Mouse (Mus musculus): ENCODE measurements around the gene Pigp.

Pigp gene

DNA sequence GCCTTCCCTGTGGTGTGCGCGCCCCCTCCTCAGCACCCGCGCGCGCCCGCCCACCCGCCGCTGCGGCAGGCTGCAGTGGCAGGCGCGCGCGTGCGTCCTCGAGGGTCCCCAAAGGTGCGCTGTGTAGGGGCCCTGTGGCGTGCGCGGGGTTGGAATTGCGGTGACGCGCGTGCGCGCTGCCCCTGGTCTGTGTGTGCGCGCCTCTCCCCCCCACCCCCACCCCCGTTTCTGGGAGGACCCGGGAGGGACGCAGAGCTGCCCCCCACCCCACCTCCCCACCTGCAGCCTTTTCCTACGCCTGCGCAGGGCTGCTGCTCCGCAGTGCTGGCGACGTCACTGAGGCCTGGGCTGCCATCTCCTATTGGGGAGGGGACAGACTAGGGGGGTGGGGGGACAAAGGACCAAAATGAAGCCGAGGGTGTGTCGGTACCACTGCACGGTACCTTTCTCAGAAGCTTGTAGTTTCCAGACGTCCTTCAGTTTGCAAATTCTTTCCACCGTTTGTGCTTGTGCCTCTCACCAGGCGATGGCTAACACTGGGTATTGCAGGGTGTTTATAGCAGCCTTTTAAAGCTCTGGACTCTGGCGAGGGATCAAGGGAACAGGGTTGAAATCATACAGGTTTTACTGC is at the start of gene Pigp:
Gene Pigp, minus strand, starts transcription at position 542 of the 631 bp plus-strand sequence.
- peak; percentile 62 to 87 for DNase-seq (ENCODE audit: inconsistent age in 2 of 2, low spot score in 1 of 2)

DNA sequence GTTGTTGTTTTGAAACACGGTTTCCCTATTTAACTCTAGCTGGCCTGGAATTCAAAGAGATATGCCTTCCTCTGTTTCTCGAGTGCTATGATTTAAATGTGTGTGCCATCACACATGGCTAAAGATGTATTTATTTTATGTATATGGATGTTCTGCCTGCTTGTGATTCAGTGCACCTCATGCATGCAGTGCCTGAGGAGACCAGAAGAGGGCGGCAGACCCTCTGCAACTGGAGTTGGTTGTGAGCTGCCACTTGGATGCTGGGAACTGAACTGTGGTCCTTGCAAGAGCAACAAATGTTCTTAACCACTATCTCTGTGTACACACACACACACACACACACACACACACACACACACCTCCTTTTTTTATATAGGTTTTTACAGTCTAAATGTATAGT is 48.9 kb upstream of the Pigp start:
- DNase-seq (ENCODE audit: inconsistent age in 2 of 2, low spot score in 1 of 2), result no peak

DNA sequence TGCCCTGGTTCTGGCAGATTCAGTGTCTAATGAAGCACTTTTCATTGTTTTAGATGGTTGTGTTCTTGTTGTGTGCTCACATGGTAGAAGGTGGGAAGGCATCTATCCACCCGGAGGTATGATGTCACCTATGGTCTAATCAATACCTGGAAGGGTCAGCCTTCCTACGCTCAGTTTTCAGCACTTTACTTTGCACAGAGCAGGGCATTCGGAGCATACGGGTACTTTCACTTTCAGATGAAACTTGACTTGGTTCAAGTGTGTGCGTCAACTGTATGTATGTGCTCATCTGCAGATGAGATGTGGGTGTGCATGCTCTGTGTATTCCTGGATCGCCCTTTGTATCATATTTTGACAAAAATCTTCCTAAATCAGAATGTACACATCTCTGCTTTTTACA is 42.5 kb upstream of the Pigp start:
- DNase-seq (ENCODE audit: inconsistent age in 2 of 2, low spot score in 1 of 2), result no peak

DNA sequence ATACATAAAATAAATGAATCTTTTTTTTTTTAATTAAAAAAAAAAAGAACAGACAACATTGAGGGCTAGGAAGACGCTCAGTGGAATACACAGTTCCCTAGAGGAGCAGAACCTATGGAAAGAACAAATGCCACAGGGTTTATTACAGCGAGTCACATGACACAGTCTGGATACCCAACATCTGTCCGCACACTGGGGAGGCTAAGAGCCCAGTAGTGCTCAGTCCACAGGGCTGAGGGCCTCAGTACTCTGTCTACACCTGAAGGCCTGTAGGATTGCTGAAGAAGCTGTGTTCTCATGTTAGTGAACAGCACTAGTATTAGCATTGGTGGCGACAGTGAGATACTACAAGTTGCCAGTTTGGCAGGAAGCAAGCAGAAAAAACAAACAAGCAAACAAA is 41.1 kb upstream of the Pigp start:
- no peak for DNase-seq (ENCODE audit: inconsistent age in 2 of 2, low spot score in 1 of 2)

DNA sequence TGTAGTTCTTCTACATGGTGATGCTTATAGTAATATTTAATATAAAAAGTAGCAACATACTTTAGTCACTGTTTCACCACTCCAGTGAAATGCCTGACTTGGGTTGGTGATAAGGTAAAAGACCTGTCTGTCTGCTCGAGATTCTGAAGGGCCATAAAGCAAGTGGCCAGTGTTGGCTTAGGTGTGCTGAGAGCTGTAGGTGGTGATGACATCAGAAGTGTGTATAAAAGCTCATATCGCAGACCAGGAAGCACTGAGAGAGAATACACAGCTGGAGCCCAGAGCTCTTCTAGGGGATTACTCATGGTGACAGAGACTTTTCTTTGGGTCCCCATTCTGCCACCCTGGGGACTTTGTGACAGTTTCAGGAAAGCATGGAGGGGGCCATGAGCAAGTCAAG is 40.6 kb upstream of the Pigp start:
- no peak for DNase-seq (ENCODE audit: inconsistent age in 2 of 2, low spot score in 1 of 2)

DNA sequence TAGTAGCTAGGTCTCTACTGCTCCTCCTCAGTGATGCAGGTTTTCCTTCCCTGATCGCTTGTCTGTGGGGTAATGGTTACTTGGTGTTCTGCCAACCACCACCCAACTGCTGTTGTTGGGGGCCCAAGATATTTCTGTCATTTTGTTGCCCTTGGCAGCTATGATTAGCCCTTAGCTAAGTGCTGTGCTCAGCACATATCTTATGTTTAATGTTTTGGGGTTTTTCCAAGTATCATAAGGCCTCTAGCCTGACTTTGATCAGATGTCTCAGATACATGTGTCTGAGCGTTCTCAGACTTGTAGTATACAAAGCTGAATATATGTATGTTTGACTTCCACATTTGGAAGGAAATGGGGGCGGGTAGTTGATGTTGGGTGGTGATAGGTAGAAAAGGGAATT is 39.6 kb upstream of the Pigp start:
- DNase-seq (ENCODE audit: inconsistent age in 2 of 2, low spot score in 1 of 2), result no peak

DNA sequence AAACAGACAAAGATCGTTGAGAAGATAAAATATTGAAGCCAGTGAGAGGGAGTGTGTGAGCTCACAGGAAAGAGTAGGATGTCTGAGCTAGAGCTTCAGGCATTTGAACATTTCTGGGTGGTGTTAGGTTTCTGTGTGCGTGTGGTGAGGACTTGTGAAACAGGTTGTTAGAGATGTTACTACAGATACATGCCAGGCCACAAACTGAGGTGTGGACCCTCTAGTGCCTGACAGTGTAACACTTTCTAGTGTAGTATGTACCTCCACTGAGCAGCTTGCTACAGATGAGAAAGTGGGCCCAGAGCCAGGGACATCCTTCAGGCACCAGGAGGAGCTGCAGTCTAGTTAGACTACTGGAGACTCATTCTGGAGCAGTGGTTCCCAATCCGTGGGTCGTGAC is 30.5 kb upstream of the Pigp start:
- DNase-seq (ENCODE audit: inconsistent age in 2 of 2, low spot score in 1 of 2), result peak in 1 of 2 experiments; percentile 18

DNA sequence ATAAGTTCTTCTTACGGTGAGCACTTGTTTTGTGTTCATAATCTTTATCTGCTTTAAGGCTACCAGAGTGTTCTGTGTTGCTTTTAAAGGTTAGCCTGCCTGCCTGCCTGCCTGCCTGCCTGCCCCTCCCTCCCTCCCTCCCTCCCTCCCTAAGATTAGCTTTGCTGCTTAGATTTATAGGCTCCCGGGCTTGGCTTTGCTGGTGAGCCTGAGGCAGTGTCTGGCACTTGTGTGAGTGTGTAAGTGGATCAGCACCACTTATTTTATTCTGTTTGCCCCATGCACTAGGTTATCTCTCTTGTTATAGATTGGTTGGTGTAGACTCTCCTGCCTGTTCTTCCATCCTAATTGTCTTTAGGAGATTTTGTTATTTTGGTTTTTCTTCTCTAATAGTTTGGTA is 30.0 kb upstream of the Pigp start:
- DNase-seq (ENCODE audit: inconsistent age in 2 of 2, low spot score in 1 of 2), result peak in 1 of 2 experiments; percentile 24

DNA sequence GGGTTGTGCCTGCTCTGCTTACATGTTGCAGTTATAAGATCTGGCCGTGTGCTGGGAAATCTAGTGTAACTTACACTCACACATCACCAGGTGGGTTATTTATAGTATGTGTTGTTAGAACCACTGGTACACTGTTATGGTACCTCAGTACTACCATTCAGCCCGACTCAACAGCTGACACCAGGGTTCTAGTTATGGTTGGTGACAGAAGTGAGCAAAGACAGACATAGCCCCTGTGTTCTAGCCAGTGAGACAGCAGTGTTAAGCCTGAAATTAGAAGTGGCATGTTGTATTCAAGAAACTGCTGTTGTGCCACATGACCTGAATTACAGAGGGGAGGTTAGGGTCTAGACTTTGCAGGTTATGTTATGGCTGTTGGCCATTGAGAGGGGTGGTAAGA is 27.5 kb upstream of the Pigp start:
- no peak for DNase-seq (ENCODE audit: inconsistent age in 2 of 2, low spot score in 1 of 2)

DNA sequence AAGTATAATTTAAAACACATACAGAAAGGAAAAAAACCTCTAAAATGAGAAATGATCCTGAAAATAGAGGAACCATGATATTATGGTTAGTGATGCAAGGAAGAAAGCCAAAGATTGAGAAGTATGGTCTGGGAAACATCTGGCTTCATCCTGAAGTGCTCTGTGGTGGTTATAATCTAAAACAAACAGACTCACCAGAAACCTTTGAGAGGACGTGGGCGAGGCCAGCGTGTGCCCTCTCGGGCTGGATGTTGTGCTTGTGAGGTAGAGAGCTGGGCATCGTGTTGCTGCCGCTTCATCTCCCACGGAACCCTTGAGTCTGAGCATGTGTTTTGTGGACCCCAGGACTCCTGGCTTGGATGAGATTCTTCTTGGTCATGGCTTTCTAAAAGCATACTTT is 25.0 kb upstream of the Pigp start:
- no peak for DNase-seq (ENCODE audit: inconsistent age in 2 of 2, low spot score in 1 of 2)

DNA sequence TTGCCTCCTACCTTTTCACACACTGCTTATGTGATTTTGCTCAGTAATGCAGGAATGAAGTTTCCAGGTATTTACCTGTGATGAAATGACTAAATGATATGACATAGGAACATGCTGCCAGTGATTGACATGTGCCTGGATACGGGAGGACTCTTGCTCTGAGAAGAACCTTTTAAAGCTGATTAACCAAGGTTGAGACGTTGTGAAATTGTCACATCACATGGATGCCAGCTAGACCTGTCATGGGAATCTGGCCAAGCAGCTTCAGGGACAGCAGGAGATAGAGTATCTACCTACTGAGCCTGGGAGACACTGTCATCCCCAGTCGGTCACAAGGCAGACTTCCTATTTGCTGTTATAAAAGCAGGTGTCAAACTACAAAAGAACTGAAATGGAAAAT is 23.4 kb upstream of the Pigp start:
- peak in 1 of 2 experiments; percentile 65 for DNase-seq (ENCODE audit: inconsistent age in 2 of 2, low spot score in 1 of 2)

DNA sequence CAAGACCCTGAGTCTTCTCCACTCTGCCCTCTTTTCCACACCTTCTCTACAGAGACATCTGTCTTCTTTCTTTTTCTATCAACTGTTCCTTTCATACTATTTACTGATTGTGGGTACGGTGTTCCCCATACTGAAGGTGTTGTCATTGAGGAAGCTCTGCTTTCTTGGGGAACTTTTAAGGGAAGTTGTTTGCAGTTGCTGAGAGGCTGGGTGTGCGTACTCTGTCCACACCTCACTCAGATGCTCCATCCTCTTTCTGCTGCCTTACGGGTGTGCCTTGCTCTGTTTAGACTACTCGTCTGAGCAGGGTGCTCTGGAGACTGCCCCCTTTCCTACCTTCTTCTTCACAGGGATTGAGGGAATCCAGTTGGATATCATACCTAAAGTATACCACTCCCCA is 20.7 kb upstream of the Pigp start:
- DNase-seq (ENCODE audit: inconsistent age in 2 of 2, low spot score in 1 of 2), result no peak

DNA sequence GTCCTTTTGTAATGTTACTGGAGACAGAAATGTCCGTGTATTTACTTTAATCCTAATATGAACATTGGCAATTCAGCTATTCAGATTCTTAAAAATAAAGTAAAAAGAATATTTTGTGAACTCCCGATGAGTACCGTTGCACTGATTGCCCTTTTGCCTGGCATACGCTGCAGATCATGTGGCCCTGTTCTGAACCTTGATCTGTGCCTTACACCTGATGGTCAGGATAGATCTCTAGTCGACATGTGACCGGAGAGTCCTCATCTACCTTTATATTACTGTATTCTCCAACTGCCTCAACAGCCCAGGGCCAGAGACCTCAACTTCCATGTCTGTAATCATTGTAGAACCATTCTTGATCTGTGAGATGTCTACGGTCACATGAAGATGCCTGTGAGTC is 16.0 kb upstream of the Pigp start:
- DNase-seq (ENCODE audit: inconsistent age in 2 of 2, low spot score in 1 of 2), result no peak

DNA sequence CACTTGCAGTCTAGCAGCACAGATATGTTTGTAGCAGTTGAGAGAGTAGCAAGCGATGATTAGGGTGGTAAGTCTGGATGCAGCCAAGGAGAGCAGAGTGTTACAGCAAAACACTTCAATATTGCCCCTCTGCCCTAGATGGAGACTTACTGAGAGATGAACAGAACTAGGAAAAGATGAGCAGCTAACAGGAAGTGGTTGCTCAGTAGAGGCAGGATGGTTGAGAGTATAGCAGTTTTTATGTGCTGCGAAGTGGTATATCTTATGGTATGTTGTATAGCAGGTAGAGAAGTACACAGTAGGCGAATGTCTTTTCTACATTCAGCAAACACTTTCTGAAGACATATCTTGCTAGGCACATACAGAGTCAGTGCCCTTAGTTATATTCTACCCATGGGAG is 11.6 kb upstream of the Pigp start:
- DNase-seq (ENCODE audit: inconsistent age in 2 of 2, low spot score in 1 of 2), result no peak

DNA sequence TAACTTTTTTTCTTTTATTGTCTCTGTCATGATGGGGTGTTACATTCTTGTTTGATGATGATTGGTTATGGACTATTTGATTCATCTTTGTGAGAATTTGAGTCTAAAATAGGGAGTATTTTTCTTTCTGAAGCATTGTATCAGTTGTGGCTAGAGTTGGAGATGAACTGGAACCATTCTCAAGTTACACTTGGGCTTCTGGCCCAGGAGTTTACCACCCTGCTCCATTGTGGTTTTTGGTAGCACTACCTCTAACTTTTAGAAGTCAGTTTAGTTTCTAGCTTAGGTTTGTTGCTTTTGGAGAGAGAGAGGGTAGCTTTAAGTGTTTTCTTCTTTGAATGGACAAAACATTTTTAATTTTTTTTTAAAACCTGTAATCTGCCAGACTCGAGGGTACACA is 7.7 kb upstream of the Pigp start:
- DNase-seq (ENCODE audit: inconsistent age in 2 of 2, low spot score in 1 of 2), result no peak

DNA sequence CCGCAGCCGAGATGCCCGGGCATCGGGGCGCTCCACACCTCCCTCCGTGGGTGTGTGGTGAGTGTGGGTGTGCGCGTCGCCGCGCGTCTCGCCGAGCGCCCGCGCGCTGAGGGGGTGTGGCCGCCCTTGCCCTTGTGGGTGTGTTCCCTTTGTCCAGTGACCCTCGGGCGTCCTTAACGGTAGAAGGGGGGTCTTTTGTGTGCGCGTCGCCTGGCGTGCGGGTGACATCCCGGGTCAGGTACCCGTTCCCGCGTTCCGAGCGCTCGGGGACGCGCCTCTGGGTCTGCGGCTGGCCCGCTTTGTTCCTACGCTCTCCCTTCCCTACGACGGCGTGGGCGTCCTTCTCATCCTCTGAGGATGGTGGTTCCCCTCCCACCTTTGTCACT is 734 bp downstream of the Pigp start:
- DNase-seq (ENCODE audit: inconsistent age in 2 of 2, low spot score in 1 of 2), result peak; percentile 85 to 95

DNA sequence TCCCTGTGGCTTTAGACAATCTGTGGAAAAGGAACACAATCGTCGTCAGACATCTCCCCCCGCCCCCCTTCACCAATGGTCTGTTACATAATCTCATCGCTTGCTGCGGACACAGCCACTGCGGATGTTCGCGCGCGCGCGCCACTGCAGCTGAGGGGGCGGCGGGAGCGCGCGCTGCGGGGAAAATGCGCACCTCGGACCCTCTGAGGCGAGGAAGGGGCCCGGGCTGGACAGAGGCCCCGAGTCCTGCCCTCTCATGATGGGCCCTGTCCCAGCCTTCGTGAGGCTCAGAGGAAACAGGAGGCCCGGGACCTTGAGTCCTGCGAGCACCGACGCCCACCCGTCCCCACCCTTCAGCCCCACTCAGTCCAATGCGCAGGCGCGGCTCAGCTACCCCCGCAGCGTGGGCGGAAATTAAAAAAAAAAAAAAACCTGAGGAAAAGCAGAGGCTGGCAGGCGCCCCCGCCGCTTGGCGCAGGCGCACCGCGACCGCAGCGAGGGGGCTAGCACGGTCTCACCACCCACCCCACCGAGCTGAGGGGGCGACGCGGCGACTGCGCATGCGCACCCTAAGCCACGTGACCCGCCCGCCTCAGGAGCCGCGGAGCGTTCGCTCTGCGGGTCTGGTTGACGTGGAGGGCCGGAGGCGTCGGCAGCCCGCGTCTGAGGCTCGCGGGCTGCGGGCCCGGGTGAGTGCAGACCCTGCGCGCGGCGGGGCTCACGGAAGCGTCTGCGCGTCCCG is 1.3 kb downstream of the Pigp start, which contains the start of gene Ttc3:
Gene Ttc3, plus strand, starts transcription at position 446 of the 742 bp plus-strand sequence.
- peak; percentile 97 for DNase-seq (ENCODE audit: inconsistent age in 2 of 2, low spot score in 1 of 2)

DNA sequence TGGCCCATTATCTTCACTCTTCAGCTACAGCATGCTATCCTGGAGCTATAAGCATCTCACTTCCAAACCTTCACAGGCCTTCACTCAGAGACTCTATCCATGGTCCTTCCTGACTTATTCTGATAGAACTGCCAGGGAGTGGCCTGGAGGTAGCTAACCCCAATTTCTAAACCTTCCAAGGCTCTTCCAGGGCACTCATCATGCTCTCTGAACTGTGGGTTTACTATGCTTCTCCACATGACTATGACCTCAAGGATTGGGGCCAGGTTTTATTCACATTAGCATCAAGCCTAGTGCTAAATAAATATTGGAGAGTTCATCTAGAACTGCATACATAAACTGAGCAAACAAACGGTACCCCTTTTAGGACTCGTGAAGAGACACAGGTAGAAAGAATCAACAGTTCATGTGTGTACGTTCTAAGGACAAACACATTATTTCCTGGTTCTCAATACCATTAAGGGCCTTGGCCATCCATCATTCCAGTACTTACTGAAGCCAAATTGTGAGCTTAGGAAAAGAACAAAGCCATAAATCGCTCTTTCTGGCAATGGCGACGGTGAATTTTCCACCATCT is 2.0 kb downstream of the Pigp start:
- DNase-seq (ENCODE audit: inconsistent age in 2 of 2, low spot score in 1 of 2), result peak in 1 of 2 experiments; percentile 25

DNA sequence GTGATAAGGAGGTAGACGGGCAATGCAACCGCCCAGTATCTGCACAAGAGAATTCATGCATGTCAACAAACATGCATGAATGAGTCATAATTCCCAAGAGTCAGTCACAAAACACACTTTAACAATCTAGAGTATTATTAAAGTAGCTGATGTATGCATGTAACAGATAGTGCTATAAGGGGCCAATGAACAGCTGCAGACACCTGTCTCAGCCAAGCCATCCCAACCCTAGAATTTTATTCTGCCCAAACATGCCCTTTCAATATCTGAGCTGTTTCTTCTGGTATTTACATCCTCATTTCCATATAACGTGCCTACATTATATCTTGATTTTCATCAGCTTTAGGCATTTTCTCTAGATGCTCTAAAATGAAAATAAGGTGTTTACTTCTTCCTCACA is 6.2 kb downstream of the Pigp start:
- no peak for DNase-seq (ENCODE audit: inconsistent age in 2 of 2, low spot score in 1 of 2)

DNA sequence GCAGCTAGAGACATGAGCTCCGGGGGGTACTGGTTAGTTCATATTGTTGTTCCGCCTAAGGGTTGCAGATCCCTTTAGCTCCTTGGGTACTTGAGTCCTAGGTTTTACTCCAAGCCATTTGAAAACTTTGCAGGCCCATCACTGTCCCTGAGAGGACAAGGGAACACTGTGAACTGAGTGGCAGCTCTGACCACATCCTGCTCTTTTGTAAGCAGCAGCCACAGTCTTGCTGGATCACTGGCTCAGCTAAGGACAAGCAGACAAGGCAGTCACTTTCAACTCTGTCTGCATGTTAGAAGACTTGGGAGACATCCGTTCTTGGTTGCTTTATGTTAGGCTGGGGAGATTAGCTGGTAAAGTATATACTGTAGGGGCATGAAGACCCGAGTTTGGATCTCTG is 7.8 kb downstream of the Pigp start:
- DNase-seq (ENCODE audit: inconsistent age in 2 of 2, low spot score in 1 of 2), result peak; percentile 46 to 50

DNA sequence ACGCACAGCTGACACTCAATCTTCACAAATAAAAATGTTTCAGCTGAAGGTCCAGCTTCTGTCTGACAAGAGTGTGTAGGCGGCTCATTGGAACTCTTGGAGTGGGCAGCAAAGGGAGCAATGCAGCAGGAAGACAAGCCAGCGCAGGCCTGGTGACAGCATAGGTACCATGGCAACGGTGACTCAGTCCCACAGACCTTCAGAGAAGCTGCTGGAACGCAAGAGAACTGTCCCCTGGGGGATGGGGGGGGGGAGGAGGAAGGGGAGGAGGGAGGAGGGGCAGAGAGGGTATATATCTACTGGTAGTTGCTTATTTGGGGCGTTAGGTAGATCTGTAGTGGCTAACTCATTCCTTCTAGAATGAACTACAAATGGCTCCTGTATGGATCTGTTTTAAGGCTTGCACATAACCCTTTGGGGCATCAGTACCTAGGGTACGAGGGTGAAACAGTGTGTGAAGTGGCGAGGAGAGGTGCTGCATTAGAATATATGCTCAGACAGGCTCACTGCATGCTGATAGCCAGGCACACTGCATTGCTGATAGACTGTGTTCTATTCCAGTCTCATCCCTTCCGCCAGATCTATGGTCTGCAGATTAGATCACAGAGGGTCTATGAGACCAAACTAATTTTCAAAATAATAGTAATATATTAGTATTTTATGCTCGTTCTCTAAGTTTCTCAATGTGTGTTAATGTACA is 9.3 kb downstream of the Pigp start:
- peak; percentile 93 to 95 for DNase-seq (ENCODE audit: inconsistent age in 2 of 2, low spot score in 1 of 2)

Data from adrenal gland, adult (tissue).